Mouse (Mus musculus): Measurements from ENCODE around the gene Fam78a. TPM values are rescaled to one million over a fixed set of nuclear protein-coding genes. Genes with fewer than 3 reads are reported as not detected.

Gene Fam78a
- total RNA-seq, 2 experiments from 2014 or later: 14.3 to 15.8 TPM

Small RNAs within 50 kb of the gene (microRNA-seq; reads per million reads assigned to microRNA genes)
- gene Mir7674 (ENCODE audit: borderline number of aligned reads in 2 of 2): 1.4 to 2.0 reads per million in 2 experiments

Other genes with a start within 250 kb of the Fam78a start
- gene Fibcd1, start 238.9 kb downstream of the Fam78a start, total RNA-seq (2021): not detected
- 1 to 10 TPM in 1 of 2 experiments, under 1 TPM in 1; 0.67 to 1.0 TPM for gene Lamc3, start 197.6 kb downstream of the Fam78a start, total RNA-seq (2021)
- gene Aif1l, start 134.7 kb downstream of the Fam78a start, total RNA-seq (2021): 1 to 10 TPM; 1.6 to 3.2 TPM
- 10 to 100 TPM; 33.4 to 34.5 TPM for gene Nup214, start 110.4 kb downstream of the Fam78a start, total RNA-seq (2021)
- 10 to 100 TPM; 24.7 to 32.1 TPM for gene Plpp7, start 10.7 kb upstream of the Fam78a start, total RNA-seq (2021)
- 10 to 100 TPM; 75.5 to 80.0 TPM for gene Prrc2b, start 66.2 kb upstream of the Fam78a start, total RNA-seq (2021)
- gene Pomt1, start 151.7 kb upstream of the Fam78a start, total RNA-seq (2021): 10 to 100 TPM; 13.7 to 14.3 TPM
- 10 to 100 TPM; 22.9 to 24.1 TPM for gene Uck1, start 175.3 kb upstream of the Fam78a start, total RNA-seq (2021)
- gene Golga2, start 202.5 kb upstream of the Fam78a start, total RNA-seq (2021): 10 to 100 TPM; 74.5 to 78.2 TPM
- 100 to 1,000 TPM; 188 to 208 TPM for gene Swi5, start 203.2 kb upstream of the Fam78a start, total RNA-seq (2021)

Data from heart, postnatal 36 days (tissue).